Mouse (Mus musculus) bone marrow, adult 2 months (tissue): ENCODE results near the gene Qpctl.

ENCODE experiments used
- CTCF ChIP-seq: fragments of 200-500 bp; IDR thresholded peaks from 2 replicates; pipeline ENCODE4 v1.5.1; 2011; ENCODE audit warnings: low read length, control low read depth; ENCODE audit not compliant: control insufficient read depth, insufficient read depth
- POLR2A ChIP-seq: fragments of 200-500 bp; IDR thresholded peaks from 2 replicates; pipeline ENCODE4 v1.6.1; 2011; ENCODE audit warnings: low read depth, mild to moderate bottlenecking, control low read depth, low read length, borderline replicate concordance; ENCODE audit not compliant: control insufficient read depth

GRCm38 (mm10) chr7:19178035-19178434 is 28.9 kb upstream of the Qpctl start:
- no peak for TF ChIP-seq POLR2A
- TF ChIP-seq CTCF = no peak
